10 mouse cellular contexts compared by ENCODE assay signal in genomic region chr13:52188605-52189003, GRCm38 (mm10).
DNase-seq lines count a peak whose midpoint lies in the region; ATAC-seq and TF ChIP-seq lines count a peak whose summit lies in the region.
"Had no signal": no experiment of that assay in that cellular context is flagged by ENCODE, and none has a peak within 500 bp of the region (broad histone marks: within the 10 kb centered on the region; RNA-seq: fewer than 3 reads in every experiment).

No protein-coding gene starts in this region.

- H3K4me3 ChIP-seq in lung, postnatal 0 days (ENCODE audit: low read depth, low read length): no peak overlapping the region
- H3K4me3 ChIP-seq in lung, adult 2 months (replicated peaks; ENCODE audit: extremely low read depth, low read depth, low read length): no peak overlapping the region
- H3K4me3 ChIP-seq in embryonic facial prominence, embryonic 14.5 days (ENCODE audit: low read depth, low read length): no peak overlapping the region
- no peak overlapping the region for H3K4me3 ChIP-seq in midbrain, postnatal 0 days (ENCODE audit: low read depth, low read length)
- H3K4me3 ChIP-seq: limb, embryonic 10.5 days had no signal

- 72% methylated on average over 2 of the region's 2 CpGs for WGBS in lung, postnatal 0 days
- 61% methylated on average over 2 of the region's 2 CpGs for WGBS in lung, adult 2 months
- WGBS in embryonic facial prominence, embryonic 14.5 days: 61% methylated on average over 2 of the region's 2 CpGs
- WGBS in midbrain, postnatal 0 days: 37% methylated on average over 2 of the region's 2 CpGs

- H3K9me3 ChIP-seq in lung, postnatal 0 days (ENCODE audit: low read length): no peaks in the 10 kb centered on the region
- no peaks in the 10 kb centered on the region for H3K9me3 ChIP-seq in embryonic facial prominence, embryonic 14.5 days (ENCODE audit: control insufficient read depth, low read length)
- H3K9me3 ChIP-seq in midbrain, postnatal 0 days (ENCODE audit: low read length): no peaks in the 10 kb centered on the region
- H3K9me3 ChIP-seq: limb, embryonic 10.5 days had no signal

- ATAC-seq in lung, postnatal 0 days: peak; percentile 40; the same call in 1 of the 2 replicates
- peak; percentile 21 for ATAC-seq in Patski
- ATAC-seq in embryonic facial prominence, embryonic 14.5 days (ENCODE audit: low read depth): peak; percentile 61; the same call in 1 of the 2 replicates
- ATAC-seq in midbrain, postnatal 0 days (ENCODE audit: low FRiP score): no peak

- no peak for TF ChIP-seq EP300 in lung, postnatal 0 days (IDR thresholded peaks at IDR 0.05)

- in situ Hi-C loops in Patski (cut with MboI; ENCODE audit: low pct_unique_long_range_greater_than_20kb): no loop called here

- POLR2A ChIA-PET in Patski (lab: Charles Lee): no interaction called here

- TF ChIP-seq CTCF in lung, postnatal 0 days (IDR thresholded peaks at IDR 0.05): no peak
- no peak for TF ChIP-seq CTCF in lung, adult 2 months (IDR thresholded peaks at IDR 0.05; ENCODE audit: insufficient read depth, low read length)
- no peak for TF ChIP-seq CTCF in Patski (IDR thresholded peaks at IDR 0.05)
- no peak for TF ChIP-seq CTCF in midbrain, postnatal 0 days (IDR thresholded peaks at IDR 0.05)

- no peak overlapping the region for H3K4me2 ChIP-seq in lung, postnatal 0 days (replicated peaks; ENCODE audit: low read depth, low read length)
- no peak overlapping the region for H3K4me2 ChIP-seq in embryonic facial prominence, embryonic 14.5 days (ENCODE audit: low read depth, low read length)
- H3K4me2 ChIP-seq in midbrain, postnatal 0 days (ENCODE audit: low read depth, low read length, poor library complexity, severe bottlenecking): no peak overlapping the region

- CTCF ChIA-PET in Patski (lab: Charles Lee): interaction anchor here (0.8 to 2.0 kb wide), 6 partner anchors 10 to 344 kb away, joined by 3 to 7 read pairs (median 4); no protein-coding TSS in a partner anchor

- DNase-seq in lung, postnatal 0 days (ENCODE audit: low spot score): peak; percentile 53
- DNase-seq in lung, adult 2 months: no peak
- peak; percentile 22 for DNase-seq in Patski (ENCODE audit: low read depth, low spot score)
- peak; percentile 27 for DNase-seq in embryonic facial prominence, embryonic 14.5 days (ENCODE audit: low spot score)
- DNase-seq in midbrain, postnatal 0 days (ENCODE audit: low spot score): peak; percentile 69
- DNase-seq in right cerebral cortex, adult 2 months (ENCODE audit: low spot score in 2 of 2): no peak
- DNase-seq in ovary, adult 18-20 months (ENCODE audit: low spot score): no peak
- no peak for DNase-seq in thymus, postnatal 0 days (ENCODE audit: low spot score)
- DNase-seq: kidney, postnatal 14 days had no signal

- H3K36me3 ChIP-seq in lung, postnatal 0 days (ENCODE audit: insufficient read depth, low read length): no peaks in the 10 kb centered on the region
- H3K36me3 ChIP-seq in embryonic facial prominence, embryonic 14.5 days (ENCODE audit: control insufficient read depth, insufficient read depth, low read length): no peaks in the 10 kb centered on the region
- H3K36me3 ChIP-seq in midbrain, postnatal 0 days (ENCODE audit: insufficient read depth, low read length): no peaks in the 10 kb centered on the region
- H3K36me3 ChIP-seq: limb, embryonic 10.5 days had no signal

- H3K27ac ChIP-seq in lung, postnatal 0 days (ENCODE audit: low read length): no peak overlapping the region
- H3K27ac ChIP-seq in embryonic facial prominence, embryonic 14.5 days (replicated peaks; ENCODE audit: low read depth, low read length): no peak overlapping the region
- H3K27ac ChIP-seq in midbrain, postnatal 0 days (ENCODE audit: low read depth, low read length): no peak overlapping the region
- H3K27ac ChIP-seq: limb, embryonic 10.5 days had no signal

- no peaks in the 10 kb centered on the region for H3K27me3 ChIP-seq in lung, postnatal 0 days (replicated peaks; ENCODE audit: insufficient read depth, low read length)
- H3K27me3 ChIP-seq in Patski: no peaks in the 10 kb centered on the region
- no peaks in the 10 kb centered on the region for H3K27me3 ChIP-seq in embryonic facial prominence, embryonic 14.5 days (replicated peaks; ENCODE audit: control insufficient read depth, insufficient read depth, low read length)
- no peaks in the 10 kb centered on the region for H3K27me3 ChIP-seq in midbrain, postnatal 0 days (ENCODE audit: insufficient read depth, low read length)

- H3K9ac ChIP-seq in lung, postnatal 0 days (replicated peaks; ENCODE audit: low read depth): no peak overlapping the region
- no peak overlapping the region for H3K9ac ChIP-seq in embryonic facial prominence, embryonic 14.5 days (ENCODE audit: low read depth, low read length)
- no peak overlapping the region for H3K9ac ChIP-seq in midbrain, postnatal 0 days (replicated peaks; ENCODE audit: low read length, poor library complexity, severe bottlenecking)

- TF ChIP-seq POLR2A in lung, adult 2 months (IDR thresholded peaks at IDR 0.05; ENCODE audit: borderline replicate concordance, extremely low read depth, low read depth, low read length): no peak

- no peaks in the 10 kb centered on the region; the same call in 1 of the 2 replicates for H3K4me1 ChIP-seq in lung, postnatal 0 days (ENCODE audit: insufficient read depth, low read depth, low read length)
- no peaks in the 10 kb centered on the region for H3K4me1 ChIP-seq in lung, adult 2 months (ENCODE audit: control insufficient read depth, insufficient read depth, low read length)
- peaks cover 2% of the 10 kb centered on the region; the same call in 1 of the 2 replicates for H3K4me1 ChIP-seq in embryonic facial prominence, embryonic 14.5 days (ENCODE audit: control insufficient read depth, insufficient read depth, low read length)
- no peaks in the 10 kb centered on the region for H3K4me1 ChIP-seq in midbrain, postnatal 0 days (ENCODE audit: insufficient read depth, low read length)

Comparison
In these comparisons a context has a peak if more than half of its experiments do, and no peak if none do; other contexts are left out.
1. DNase-seq: peak in lung, postnatal 0 days (single experiment), Patski (single experiment), embryonic facial prominence, embryonic 14.5 days (single experiment) and midbrain, postnatal 0 days (single experiment); none in lung, adult 2 months (single experiment), right cerebral cortex, adult 2 months (0 of 2), ovary, adult 18-20 months (single experiment) and thymus, postnatal 0 days (single experiment).